Mouse (Mus musculus): ENCODE measurements around the gene Ciita. TPM values are rescaled to one million over a fixed set of nuclear protein-coding genes. Genes with fewer than 3 reads are reported as not detected.

Ciita gene
- total and polyA plus RNA-seq, 2 experiments from 2014 or later, result under 0.01 to 0.26 TPM

DNA sequence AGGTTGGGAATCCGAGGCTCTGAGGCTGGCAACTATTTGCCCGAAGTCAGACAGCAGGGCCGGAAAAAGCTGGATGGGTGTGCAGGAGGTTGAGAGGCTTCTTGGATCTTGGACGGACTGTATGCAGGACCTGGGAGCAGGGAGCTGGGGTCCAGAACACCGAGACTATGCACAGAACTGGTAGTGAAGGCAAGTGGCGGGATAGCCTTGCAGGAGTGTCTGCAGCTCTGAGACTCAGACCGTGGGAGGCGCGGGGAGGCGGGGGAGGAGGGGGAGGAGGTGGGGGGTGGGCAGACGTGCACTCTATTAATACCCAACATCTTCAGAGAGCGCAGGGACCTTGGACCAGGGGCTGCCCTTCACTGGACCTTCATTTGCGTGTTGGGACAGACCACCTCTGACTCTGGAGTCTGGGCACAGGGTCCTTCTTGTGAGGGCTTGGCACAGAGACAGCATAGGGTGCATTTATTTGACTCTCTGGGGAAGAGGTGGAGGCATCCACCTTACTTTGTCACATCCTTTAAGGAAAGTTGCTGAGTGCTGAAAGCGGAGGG is 10.1 kb downstream of the Ciita start:
- DNase-seq (ENCODE audit: low spot score) (no peak), ATAC-seq (ENCODE audit: low FRiP score) (no peak)
- Histone ChIP-seq H3K27ac (ENCODE audit: low read depth, low read length) (no peak overlapping the region), H3K9ac (replicated peaks; ENCODE audit: low read length, poor library complexity, severe bottlenecking) (no peak overlapping the region), H3K27me3 (ENCODE audit: insufficient read depth, low read length) (0 out of 2 replicates have a peak, but pooled peaks cover 5% of the 10 kb centered on the region), H3K9me3 (ENCODE audit: low read length) (no peaks in the 10 kb centered on the region), H3K4me2 (ENCODE audit: low read depth, low read length, poor library complexity, severe bottlenecking) (peak overlapping the region; percentile 33), H3K4me3 (ENCODE audit: low read depth, low read length) (no peak overlapping the region), H3K36me3 (ENCODE audit: insufficient read depth, low read length) (no peaks in the 10 kb centered on the region), H3K4me1 (ENCODE audit: insufficient read depth, low read length) (no peaks in the 10 kb centered on the region)
- no peak for TF ChIP-seq CTCF (IDR thresholded peaks at IDR 0.05)
- WGBS, result 23% methylated on average over 14 of the region's 14 CpGs

DNA sequence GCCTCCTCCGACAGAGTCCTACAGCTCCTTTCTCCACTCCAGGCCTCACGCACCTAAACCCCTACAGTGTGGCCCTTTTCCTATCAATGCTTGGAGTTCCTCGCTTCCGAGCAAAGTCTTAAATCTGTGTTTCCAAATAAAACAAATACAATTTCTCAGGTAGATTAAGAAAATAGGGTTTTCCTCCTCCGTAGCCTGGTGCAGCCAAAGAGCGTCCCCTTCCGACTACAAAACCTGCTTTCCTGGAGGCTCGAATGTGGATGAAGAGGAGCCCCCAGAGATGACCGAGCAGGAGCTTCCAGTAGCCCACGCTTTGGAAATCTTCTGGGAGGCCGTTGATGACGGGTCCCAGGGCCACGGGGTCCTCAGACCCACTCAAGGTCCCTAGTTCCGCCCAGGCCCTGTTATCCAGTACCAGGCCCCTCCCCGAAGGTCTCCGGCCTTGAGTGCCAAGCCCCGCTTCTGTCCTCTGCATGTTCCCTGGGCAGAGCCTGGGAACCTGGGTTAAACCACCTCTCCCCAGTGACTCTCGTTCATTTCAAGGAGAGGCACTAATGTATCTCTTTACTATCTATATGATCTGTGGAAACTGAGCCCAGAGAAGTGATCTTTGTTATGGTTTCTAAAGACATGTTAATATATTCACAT is 10.8 kb downstream of the Ciita start:
- no peak for DNase-seq (ENCODE audit: low spot score)
- no peak for TF ChIP-seq CTCF (IDR thresholded peaks at IDR 0.05)

DNA sequence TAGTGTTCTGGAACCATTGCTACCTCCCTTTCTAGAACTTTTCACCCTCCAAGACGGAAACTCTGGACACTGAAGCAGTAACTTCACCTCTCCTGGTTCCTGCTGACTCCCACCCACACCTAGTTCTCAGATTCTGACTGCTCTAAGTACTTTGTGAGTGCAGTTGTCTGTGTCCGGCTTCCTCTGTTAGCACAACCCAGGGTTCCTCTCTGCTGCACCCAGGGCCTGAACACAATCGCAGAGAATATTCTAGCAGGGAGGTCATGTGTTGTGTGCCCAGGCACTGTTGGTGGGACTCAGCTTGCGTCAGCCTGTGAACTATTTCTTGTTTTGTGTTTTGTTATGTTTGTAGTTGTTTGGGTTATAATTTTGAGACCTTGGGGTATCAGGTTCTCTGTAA is 11.9 kb downstream of the Ciita start:
- Histone ChIP-seq H3K27me3 (ENCODE audit: insufficient read depth, low read length) (0 out of 2 replicates have a peak, but pooled peaks cover 5% of the 10 kb centered on the region), H3K27ac (ENCODE audit: low read depth, low read length) (no peak overlapping the region), H3K9ac (replicated peaks; ENCODE audit: low read length, poor library complexity, severe bottlenecking) (no peak overlapping the region), H3K36me3 (ENCODE audit: insufficient read depth, low read length) (no peaks in the 10 kb centered on the region), H3K4me1 (ENCODE audit: insufficient read depth, low read length) (no peaks in the 10 kb centered on the region), H3K9me3 (ENCODE audit: low read length) (no peaks in the 10 kb centered on the region), H3K4me2 (ENCODE audit: low read depth, low read length, poor library complexity, severe bottlenecking) (no peak overlapping the region), H3K4me3 (ENCODE audit: low read depth, low read length) (no peak overlapping the region)
- no peak for DNase-seq (ENCODE audit: low spot score)
- TF ChIP-seq CTCF (IDR thresholded peaks at IDR 0.05), result no peak
- no peak for ATAC-seq (ENCODE audit: low FRiP score)
- 87% methylated on average over 4 of the region's 4 CpGs for WGBS

More for the DNA sequence above, 10.8 kb downstream of the Ciita start:
- Histone ChIP-seq H3K36me3 (ENCODE audit: insufficient read depth, low read length) (no peaks in the 10 kb centered on the region), H3K4me1 (ENCODE audit: insufficient read depth, low read length) (no peaks in the 10 kb centered on the region), H3K9me3 (ENCODE audit: low read length) (no peaks in the 10 kb centered on the region), H3K4me3 (ENCODE audit: low read depth, low read length) (no peak overlapping the region), H3K27ac (ENCODE audit: low read depth, low read length) (no peak overlapping the region), H3K9ac (replicated peaks; ENCODE audit: low read length, poor library complexity, severe bottlenecking) (no peak overlapping the region), H3K27me3 (ENCODE audit: insufficient read depth, low read length) (0 out of 2 replicates have a peak, but pooled peaks cover 5% of the 10 kb centered on the region), H3K4me2 (ENCODE audit: low read depth, low read length, poor library complexity, severe bottlenecking) (no peak overlapping the region)
- WGBS, result 84% methylated on average over 18 of the region's 18 CpGs
- ATAC-seq (ENCODE audit: low FRiP score), result no peak

DNA sequence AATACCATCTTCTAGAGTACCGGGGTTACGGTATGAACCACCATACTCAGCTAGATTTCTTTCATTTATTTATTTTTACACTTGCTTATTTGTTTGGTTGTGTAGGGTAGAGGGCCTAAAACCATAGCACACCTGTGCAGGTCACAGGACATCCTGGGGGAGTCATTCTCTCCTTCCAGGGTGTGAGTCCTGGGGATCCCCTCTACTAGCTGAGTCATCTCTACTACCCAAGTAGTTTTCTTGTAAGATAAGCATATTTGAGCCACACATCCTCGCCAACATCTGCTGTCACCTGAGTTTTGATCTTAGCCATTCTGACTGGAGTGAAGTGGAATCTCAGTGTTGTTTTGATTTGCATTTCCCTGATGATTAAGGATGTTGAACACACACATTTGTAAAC is 12.7 kb downstream of the Ciita start:
- H3K4me2 ChIP-seq (ENCODE audit: low read depth, low read length, poor library complexity, severe bottlenecking), result no peak overlapping the region
- no peaks in the 10 kb centered on the region for H3K4me1 ChIP-seq (ENCODE audit: insufficient read depth, low read length)
- no peak overlapping the region for H3K4me3 ChIP-seq (ENCODE audit: low read depth, low read length)
- H3K27ac ChIP-seq (ENCODE audit: low read depth, low read length), result no peak overlapping the region
- DNase-seq (ENCODE audit: low spot score) (no peak), ATAC-seq (ENCODE audit: low FRiP score) (no peak)
- H3K9me3 ChIP-seq (ENCODE audit: low read length), result no peaks in the 10 kb centered on the region
- no peak overlapping the region for H3K9ac ChIP-seq (replicated peaks; ENCODE audit: low read length, poor library complexity, severe bottlenecking)
- no peak for TF ChIP-seq CTCF (IDR thresholded peaks at IDR 0.05)
- WGBS, result 84% methylated on average over 3 of the region's 3 CpGs
- H3K27me3 ChIP-seq (ENCODE audit: insufficient read depth, low read length), result 0 out of 2 replicates have a peak, but pooled peaks cover 5% of the 10 kb centered on the region
- no peaks in the 10 kb centered on the region for H3K36me3 ChIP-seq (ENCODE audit: insufficient read depth, low read length)

DNA sequence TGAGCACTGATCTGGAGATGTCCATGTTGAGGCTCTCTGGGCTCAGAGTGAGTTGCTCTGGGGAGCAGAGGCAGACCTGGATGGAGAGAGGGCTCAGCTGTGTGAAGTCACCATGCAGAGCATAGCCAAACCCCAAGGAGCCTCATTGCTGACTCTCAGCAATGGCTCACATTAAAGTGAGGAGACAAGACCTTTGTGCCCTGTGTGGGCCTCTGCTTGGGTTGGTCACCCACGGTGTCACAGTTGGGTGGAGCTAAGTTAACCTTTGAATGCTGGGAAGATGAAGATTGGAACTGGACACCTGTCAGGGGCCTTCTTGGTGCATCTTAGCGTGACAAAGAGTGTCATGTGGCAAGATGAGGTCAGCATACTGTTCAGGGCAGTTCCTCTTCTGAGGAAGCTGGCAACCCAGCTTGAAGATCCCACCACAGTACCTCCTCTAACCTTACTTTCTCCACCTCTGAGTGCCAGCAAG is 16.0 kb downstream of the Ciita start:
- WGBS, result 86% methylated on average over 2 of the region's 2 CpGs
- Histone ChIP-seq H3K27me3 (ENCODE audit: insufficient read depth, low read length) (no peaks in the 10 kb centered on the region), H3K4me3 (ENCODE audit: low read depth, low read length) (no peak overlapping the region), H3K9me3 (ENCODE audit: low read length) (no peaks in the 10 kb centered on the region), H3K4me1 (ENCODE audit: insufficient read depth, low read length) (0 out of 2 replicates have a peak, but pooled peaks cover 2% of the 10 kb centered on the region), H3K27ac (ENCODE audit: low read depth, low read length) (no peak overlapping the region), H3K4me2 (ENCODE audit: low read depth, low read length, poor library complexity, severe bottlenecking) (no peak overlapping the region), H3K9ac (replicated peaks; ENCODE audit: low read length, poor library complexity, severe bottlenecking) (no peak overlapping the region), H3K36me3 (ENCODE audit: insufficient read depth, low read length) (no peaks in the 10 kb centered on the region)
- DNase-seq (ENCODE audit: low spot score) (no peak), ATAC-seq (ENCODE audit: low FRiP score) (no peak)
- no peak for TF ChIP-seq CTCF (IDR thresholded peaks at IDR 0.05)

DNA sequence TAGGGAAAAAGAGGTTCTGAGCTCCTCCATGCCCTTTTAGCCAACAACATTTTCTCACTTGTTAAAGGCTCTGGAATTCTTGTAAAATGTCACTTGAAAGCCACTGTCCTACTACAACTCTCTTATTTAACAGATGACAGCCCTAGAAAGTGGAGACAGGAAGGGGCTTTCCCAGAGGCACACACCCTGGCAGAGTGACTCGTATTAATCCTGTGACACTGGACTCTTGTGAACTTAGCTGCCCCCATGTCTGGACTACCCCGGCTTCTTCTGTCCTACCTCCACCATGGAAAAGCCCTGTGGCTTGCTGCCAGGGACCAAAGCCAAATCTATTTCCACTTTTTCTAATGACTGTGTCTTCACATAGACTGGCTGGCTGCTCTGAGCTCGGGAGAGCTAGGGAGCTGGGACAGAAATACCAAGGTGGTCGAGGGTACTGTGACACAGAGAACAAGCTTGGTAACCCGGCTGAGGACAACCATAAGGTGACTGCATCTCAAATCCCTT is 18.3 kb downstream of the Ciita start:
- H3K9ac ChIP-seq (replicated peaks; ENCODE audit: low read length, poor library complexity, severe bottlenecking), result no peak overlapping the region
- no peaks in the 10 kb centered on the region for H3K27me3 ChIP-seq (ENCODE audit: insufficient read depth, low read length)
- 0 out of 2 replicates have a peak, but pooled peaks cover 2% of the 10 kb centered on the region for H3K4me1 ChIP-seq (ENCODE audit: insufficient read depth, low read length)
- no peaks in the 10 kb centered on the region for H3K9me3 ChIP-seq (ENCODE audit: low read length)
- no peak overlapping the region for H3K4me3 ChIP-seq (ENCODE audit: low read depth, low read length)
- ATAC-seq (ENCODE audit: low FRiP score), result no peak
- H3K4me2 ChIP-seq (ENCODE audit: low read depth, low read length, poor library complexity, severe bottlenecking), result no peak overlapping the region
- DNase-seq (ENCODE audit: low spot score), result no peak
- TF ChIP-seq CTCF (IDR thresholded peaks at IDR 0.05), result no peak
- H3K36me3 ChIP-seq (ENCODE audit: insufficient read depth, low read length), result no peaks in the 10 kb centered on the region
- 60% methylated on average over 5 of the region's 5 CpGs for WGBS
- H3K27ac ChIP-seq (ENCODE audit: low read depth, low read length), result no peak overlapping the region

Data from midbrain, postnatal 0 days (tissue).